Mouse (Mus musculus): ENCODE measurements around the gene Syt13. TPM values are rescaled to one million over a fixed set of nuclear protein-coding genes. Genes with fewer than 3 reads are reported as not detected.

The Syt13 gene
- polyA plus RNA-seq, 2 experiments: 8.4 to 11.7 TPM

GRCm38 (mm10) chr2:92912312-92912711 lies 2.6 kb upstream of the Syt13 start:
- Histone ChIP-seq H3K36me3 (ENCODE audit: control insufficient read depth, insufficient read depth, low read length) (no peaks in the 10 kb centered on the region), H3K27ac (replicated peaks; ENCODE audit: low read depth, low read length) (no peak overlapping the region), H3K9ac (ENCODE audit: low read depth, low read length, severe bottlenecking) (no peak overlapping the region), H3K4me2 (replicated peaks; ENCODE audit: low read depth, low read length, severe bottlenecking) (no peak overlapping the region), H3K9me3 (ENCODE audit: control insufficient read depth, low read length) (no peaks in the 10 kb centered on the region; the same call in 1 of the 2 replicates), H3K4me1 (ENCODE audit: control insufficient read depth, insufficient read depth, low read length) (peaks cover 8% of the 10 kb centered on the region), H3K27me3 (ENCODE audit: control insufficient read depth, insufficient read depth, low read length) (peaks cover 22% of the 10 kb centered on the region; the same call in 1 of the 2 replicates), H3K4me3 (replicated peaks; ENCODE audit: low read length) (no peak overlapping the region)
- ATAC-seq (ENCODE audit: low FRiP score, low read depth) (no peak), DNase-seq (ENCODE audit: low spot score) (no peak)
- no peak for TF ChIP-seq POLR2A (IDR thresholded peaks at IDR 0.05; ENCODE audit: borderline replicate concordance, extremely low read depth, insufficient read depth, insufficient read length)

- no peak for TF ChIP-seq POLR2A (IDR thresholded peaks at IDR 0.05; ENCODE audit: borderline replicate concordance, extremely low read depth, insufficient read depth, insufficient read length)
- DNase-seq (ENCODE audit: low spot score): no peak
- no peak overlapping the region for H3K4me3 ChIP-seq (replicated peaks; ENCODE audit: low read length)
- WGBS: 17% methylated on average over 9 of the region's 9 CpGs
- H3K4me2 ChIP-seq (replicated peaks; ENCODE audit: low read depth, low read length, severe bottlenecking): no peak overlapping the region
- peaks cover 16% of the 10 kb centered on the region for H3K4me1 ChIP-seq (ENCODE audit: control insufficient read depth, insufficient read depth, low read length)
- ATAC-seq (ENCODE audit: low FRiP score, low read depth): no peak
- H3K27ac ChIP-seq (replicated peaks; ENCODE audit: low read depth, low read length): no peak overlapping the region
- no peaks in the 10 kb centered on the region; the same call in 1 of the 2 replicates for H3K9me3 ChIP-seq (ENCODE audit: control insufficient read depth, low read length)
- peaks cover 22% of the 10 kb centered on the region; the same call in 1 of the 2 replicates for H3K27me3 ChIP-seq (ENCODE audit: control insufficient read depth, insufficient read depth, low read length)
- no peak overlapping the region for H3K9ac ChIP-seq (ENCODE audit: low read depth, low read length, severe bottlenecking)
- no peaks in the 10 kb centered on the region for H3K36me3 ChIP-seq (ENCODE audit: control insufficient read depth, insufficient read depth, low read length)
Observed at GRCm38 (mm10) chr2:92913295-92913694, 1.6 kb upstream of the Syt13 start.

DNA sequence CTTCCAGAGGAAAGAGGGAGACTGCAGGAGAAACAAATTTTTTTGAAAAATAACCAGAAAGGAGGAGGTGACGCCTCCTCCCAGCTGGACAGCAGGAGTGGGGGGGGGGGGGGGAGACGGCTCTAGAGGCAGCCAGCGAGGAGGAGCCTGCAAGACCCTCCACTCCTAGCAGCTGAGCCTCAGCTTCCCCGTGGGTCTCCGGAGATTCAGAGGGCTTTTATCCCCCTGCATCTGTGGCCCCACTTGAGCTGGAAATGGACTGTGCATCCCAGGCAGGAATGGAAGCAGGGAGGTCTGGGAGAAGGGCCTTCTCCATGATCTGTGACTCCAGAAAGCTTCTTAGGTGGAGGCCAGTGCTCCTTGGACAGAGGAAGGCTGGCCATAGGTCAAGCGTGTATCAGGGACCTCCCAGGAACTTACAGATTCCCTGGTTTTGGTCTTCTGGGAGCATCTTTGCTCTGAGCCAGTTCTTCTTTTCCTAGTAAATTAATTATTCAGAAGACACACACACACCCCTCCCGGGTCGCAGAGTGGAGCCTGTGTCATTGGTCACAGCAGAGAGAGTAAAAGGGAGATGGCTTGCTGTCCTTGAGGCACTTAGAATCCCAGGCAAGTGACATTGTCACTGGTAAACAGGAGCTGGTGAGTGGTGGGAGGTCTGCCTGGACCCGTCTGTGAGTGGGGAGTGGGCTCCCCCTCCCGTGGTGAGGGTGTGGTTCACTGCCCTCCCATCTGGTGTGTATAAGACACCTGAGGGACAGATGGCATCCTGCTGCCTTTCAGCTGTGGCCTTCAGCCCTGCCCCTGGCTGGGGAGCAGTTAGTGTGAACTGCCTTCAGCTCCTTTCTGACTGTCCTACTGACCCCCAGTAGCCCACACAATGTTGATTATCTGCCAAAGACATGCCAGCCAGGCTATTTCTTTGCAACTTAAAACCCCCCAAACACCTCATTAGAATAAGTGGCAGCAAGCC lies 1.0 kb downstream of the Syt13 start:
- H3K4me2 ChIP-seq (replicated peaks; ENCODE audit: low read depth, low read length, severe bottlenecking): peak overlapping the region; percentile 76
- H3K9ac ChIP-seq (ENCODE audit: low read depth, low read length, severe bottlenecking): no peak overlapping the region; the same call in 1 of the 2 replicates
- DNase-seq (ENCODE audit: low spot score): no peak
- ATAC-seq (ENCODE audit: low FRiP score, low read depth): no peak
- WGBS: 11% methylated on average over 8 of the region's 10 CpGs
- H3K36me3 ChIP-seq (ENCODE audit: control insufficient read depth, insufficient read depth, low read length): no peaks in the 10 kb centered on the region
- peaks cover 22% of the 10 kb centered on the region; the same call in 1 of the 2 replicates for H3K27me3 ChIP-seq (ENCODE audit: control insufficient read depth, insufficient read depth, low read length)
- no peaks in the 10 kb centered on the region for H3K9me3 ChIP-seq (ENCODE audit: control insufficient read depth, low read length)
- no peak overlapping the region for H3K27ac ChIP-seq (replicated peaks; ENCODE audit: low read depth, low read length)
- peak overlapping the region; percentile 40 for H3K4me3 ChIP-seq (replicated peaks; ENCODE audit: low read length)
- no peak for TF ChIP-seq POLR2A (IDR thresholded peaks at IDR 0.05; ENCODE audit: borderline replicate concordance, extremely low read depth, insufficient read depth, insufficient read length)
- H3K4me1 ChIP-seq (ENCODE audit: control insufficient read depth, insufficient read depth, low read length): peaks cover 19% of the 10 kb centered on the region

DNA sequence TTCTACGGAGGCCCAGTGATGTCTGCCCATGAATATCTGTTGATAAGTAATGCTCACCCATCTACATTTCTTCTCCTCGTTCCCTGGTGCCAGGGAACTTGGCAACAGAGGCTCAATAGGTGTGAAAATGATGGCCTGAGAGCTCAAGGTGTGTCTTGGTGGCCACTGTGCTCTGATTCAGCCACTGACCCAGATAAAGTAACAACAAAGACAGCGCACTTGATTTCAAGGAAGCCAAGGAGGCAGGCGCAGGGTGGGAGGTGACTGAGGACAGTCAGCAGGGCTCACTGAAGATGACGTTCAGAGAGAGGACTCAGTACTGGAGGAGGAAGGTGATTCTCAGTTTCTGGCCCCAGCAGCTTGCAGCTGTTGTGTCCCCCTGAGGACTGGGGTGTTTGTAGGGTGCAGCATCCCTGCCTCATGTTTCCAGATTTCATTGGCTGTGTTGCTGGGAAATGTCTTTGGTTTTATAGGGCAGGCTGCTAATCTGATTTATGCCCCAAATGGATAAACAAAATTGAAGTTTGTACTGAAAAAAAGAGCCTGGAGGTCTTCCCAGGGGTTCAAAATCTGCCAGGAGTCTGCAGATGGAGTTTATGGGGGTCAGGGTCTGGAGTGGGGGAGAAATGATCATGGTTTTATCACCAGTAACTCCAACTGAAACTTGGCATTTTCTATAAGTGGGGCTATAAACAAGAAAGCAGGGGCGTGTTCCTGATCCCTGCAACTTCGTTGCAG lies 2.7 kb downstream of the Syt13 start:
- no peak for TF ChIP-seq POLR2A (IDR thresholded peaks at IDR 0.05; ENCODE audit: borderline replicate concordance, extremely low read depth, insufficient read depth, insufficient read length)
- ATAC-seq (ENCODE audit: low FRiP score, low read depth): peak; percentile 68
- Histone ChIP-seq H3K4me1 (ENCODE audit: control insufficient read depth, insufficient read depth, low read length) (peaks cover 19% of the 10 kb centered on the region), H3K27ac (replicated peaks; ENCODE audit: low read depth, low read length) (no peak overlapping the region), H3K4me2 (replicated peaks; ENCODE audit: low read depth, low read length, severe bottlenecking) (0 out of 2 replicates have a peak overlapping the region, but pooled peaks have one; percentile 7), H3K27me3 (ENCODE audit: control insufficient read depth, insufficient read depth, low read length) (peaks cover 22% of the 10 kb centered on the region; the same call in 1 of the 2 replicates), H3K36me3 (ENCODE audit: control insufficient read depth, insufficient read depth, low read length) (no peaks in the 10 kb centered on the region), H3K9me3 (ENCODE audit: control insufficient read depth, low read length) (no peaks in the 10 kb centered on the region), H3K4me3 (replicated peaks; ENCODE audit: low read length) (no peak overlapping the region), H3K9ac (ENCODE audit: low read depth, low read length, severe bottlenecking) (no peak overlapping the region)
- WGBS: 29% methylated on average over 7 of the region's 7 CpGs
- peak; percentile 65 for DNase-seq (ENCODE audit: low spot score)

DNA sequence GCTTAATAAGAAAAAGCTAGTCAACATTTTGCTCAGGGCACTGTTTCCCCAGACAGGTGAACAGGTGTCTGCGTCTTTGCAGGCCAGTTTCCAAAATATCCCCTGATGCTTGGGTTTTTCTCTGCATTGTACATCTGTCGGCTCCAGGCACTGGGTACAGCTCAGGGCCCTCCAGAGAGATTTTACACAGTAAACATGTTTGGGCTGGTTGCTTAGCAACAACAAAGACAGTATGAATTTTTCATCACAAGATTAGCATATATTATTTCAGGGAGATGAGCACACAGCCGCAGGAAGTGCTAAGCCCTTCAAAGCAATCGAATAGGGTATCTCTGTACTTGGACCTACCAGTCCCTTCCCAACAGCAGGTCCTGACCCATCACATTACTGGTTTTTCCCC lies 5.8 kb downstream of the Syt13 start:
- DNase-seq (ENCODE audit: low spot score) (no peak), ATAC-seq (ENCODE audit: low FRiP score, low read depth) (no peak)
- H3K4me3 ChIP-seq (replicated peaks; ENCODE audit: low read length): no peak overlapping the region
- H3K27ac ChIP-seq (replicated peaks; ENCODE audit: low read depth, low read length): no peak overlapping the region
- H3K9me3 ChIP-seq (ENCODE audit: control insufficient read depth, low read length): no peaks in the 10 kb centered on the region
- no peak for TF ChIP-seq POLR2A (IDR thresholded peaks at IDR 0.05; ENCODE audit: borderline replicate concordance, extremely low read depth, insufficient read depth, insufficient read length)
- no peak overlapping the region for H3K9ac ChIP-seq (ENCODE audit: low read depth, low read length, severe bottlenecking)
- H3K36me3 ChIP-seq (ENCODE audit: control insufficient read depth, insufficient read depth, low read length): no peaks in the 10 kb centered on the region
- WGBS: 77% methylated on average over 4 of the region's 4 CpGs
- H3K4me1 ChIP-seq (ENCODE audit: control insufficient read depth, insufficient read depth, low read length): peaks cover 14% of the 10 kb centered on the region
- H3K27me3 ChIP-seq (ENCODE audit: control insufficient read depth, insufficient read depth, low read length): no peaks in the 10 kb centered on the region
- no peak overlapping the region for H3K4me2 ChIP-seq (replicated peaks; ENCODE audit: low read depth, low read length, severe bottlenecking)

Data from limb, embryonic 14.5 days (tissue).